Mouse (Mus musculus) c-Kit-positive CD71-positive TER-119-positive erythroid progenitor cells, embryonic 14.5 days (primary cell): Measurements from ENCODE around the gene Slc1a5.
A peak's percentile ranks its signal among the peaks of the same experiment; 100 is the strongest.

ENCODE experiments used
- DNase-seq: peaks from one replicate; pipeline ENCODE4 v3.0.0-alpha.2; 2013; ENCODE audit warnings: low spot score

Gene Slc1a5

GRCm38 (mm10) chr7:16819794-16820193 lies 38.7 kb downstream of the Slc1a5 start:
- peak; percentile 64 for DNase-seq

DNA sequence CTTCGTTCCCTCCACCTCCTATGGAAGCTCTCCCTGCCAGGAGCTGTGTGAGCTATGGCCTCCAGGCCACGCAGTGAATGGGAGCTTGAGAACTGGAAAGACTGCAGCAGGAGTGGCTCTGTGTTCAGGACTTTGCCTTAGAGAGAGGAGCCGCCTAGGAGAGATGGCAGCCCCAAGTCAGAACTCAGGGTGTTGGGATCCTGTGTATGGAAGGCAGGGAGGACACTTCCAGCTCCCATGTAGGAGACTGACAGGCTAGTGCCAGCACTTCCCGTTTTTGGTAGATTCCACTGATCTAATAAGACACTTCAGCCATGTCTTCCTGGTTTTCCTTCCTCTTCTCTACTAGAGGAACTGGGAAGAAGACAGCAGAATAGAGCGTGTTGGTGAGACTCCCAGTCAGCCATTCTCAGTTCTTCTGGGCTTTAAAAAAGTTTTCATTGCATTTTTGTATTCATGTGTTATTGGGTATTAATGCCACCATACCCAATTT lies 39.2 kb downstream of the Slc1a5 start:
- DNase-seq: no peak

GRCm38 (mm10) chr7:16821091-16821490 lies 40.0 kb downstream of the Slc1a5 start:
- no peak for DNase-seq

GRCm38 (mm10) chr7:16821669-16822101 lies 40.5 kb downstream of the Slc1a5 start:
- no peak for DNase-seq

- no peak for DNase-seq
Measured at GRCm38 (mm10) chr7:16823734-16824133, 42.6 kb downstream of the Slc1a5 start.

- no peak for DNase-seq
Measured at GRCm38 (mm10) chr7:16825785-16826184, 44.6 kb downstream of the Slc1a5 start.

- DNase-seq: no peak
Measured at GRCm38 (mm10) chr7:16826571-16826970, 45.4 kb downstream of the Slc1a5 start.

GRCm38 (mm10) chr7:16827274-16827673 lies 46.1 kb downstream of the Slc1a5 start:
- no peak for DNase-seq

DNA sequence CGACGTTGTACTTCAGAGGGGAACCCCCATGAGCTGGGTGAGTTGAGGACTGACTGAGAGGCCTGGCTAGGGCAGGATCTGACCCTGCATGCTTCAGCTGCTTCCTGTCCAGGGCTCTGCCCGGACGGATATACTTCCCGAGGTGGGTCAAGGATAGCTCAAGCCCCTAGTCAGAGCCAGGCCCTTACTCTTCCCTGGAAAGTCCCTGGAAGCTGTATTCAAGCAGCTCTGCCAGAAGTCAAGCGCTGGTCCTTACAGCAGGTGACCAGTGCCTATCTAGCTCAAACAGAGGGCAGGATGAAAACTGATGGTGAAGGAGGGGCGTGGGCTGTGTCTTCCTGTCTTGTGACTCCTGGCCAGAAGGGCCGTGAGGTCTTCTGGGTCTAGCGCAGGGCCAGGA lies 49.3 kb downstream of the Slc1a5 start:
- DNase-seq: no peak

DNA sequence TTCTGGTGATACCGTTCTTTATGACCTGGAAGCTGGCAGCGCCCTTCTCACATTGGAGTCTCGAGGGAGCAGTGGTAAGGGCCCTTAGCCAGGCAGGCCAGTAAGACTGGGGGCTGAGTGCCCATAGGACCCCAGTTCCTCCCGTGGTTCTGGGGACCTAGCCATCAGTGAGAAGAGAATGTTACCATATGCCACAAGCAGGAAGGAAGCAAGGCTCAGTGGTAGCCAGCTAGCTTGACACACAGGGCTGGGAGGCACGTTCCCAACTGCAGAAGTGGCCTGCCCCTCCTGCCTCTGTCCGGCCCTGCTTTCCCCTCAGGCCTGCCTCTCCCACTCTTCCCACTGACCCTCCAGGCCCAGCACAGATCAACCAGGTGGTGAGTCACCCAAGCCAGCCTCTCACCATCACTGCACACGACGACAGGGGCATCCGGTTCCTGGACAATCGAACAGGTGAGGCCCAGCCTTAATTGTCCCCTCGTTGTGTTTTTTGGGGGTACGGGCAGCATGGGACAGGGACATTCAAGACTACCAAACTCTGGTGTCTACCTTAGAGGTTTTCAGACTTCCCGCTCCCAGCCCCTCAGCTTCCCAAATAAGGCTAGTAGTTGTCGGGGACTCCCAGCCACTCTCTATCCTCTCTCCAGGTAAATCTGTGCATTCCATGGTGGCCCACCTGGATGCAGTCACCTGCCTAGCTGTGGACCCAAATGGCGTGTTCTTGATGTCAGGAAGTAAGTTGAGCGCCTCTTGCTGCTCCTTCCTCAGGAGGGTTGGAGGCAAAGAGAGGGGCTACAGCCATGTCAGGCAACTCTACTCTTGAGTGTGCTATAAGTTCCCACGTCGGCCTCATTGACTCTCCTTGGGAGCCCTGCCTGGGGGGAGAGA lies 57.0 kb downstream of the Slc1a5 start:
- no peak for DNase-seq

DNA sequence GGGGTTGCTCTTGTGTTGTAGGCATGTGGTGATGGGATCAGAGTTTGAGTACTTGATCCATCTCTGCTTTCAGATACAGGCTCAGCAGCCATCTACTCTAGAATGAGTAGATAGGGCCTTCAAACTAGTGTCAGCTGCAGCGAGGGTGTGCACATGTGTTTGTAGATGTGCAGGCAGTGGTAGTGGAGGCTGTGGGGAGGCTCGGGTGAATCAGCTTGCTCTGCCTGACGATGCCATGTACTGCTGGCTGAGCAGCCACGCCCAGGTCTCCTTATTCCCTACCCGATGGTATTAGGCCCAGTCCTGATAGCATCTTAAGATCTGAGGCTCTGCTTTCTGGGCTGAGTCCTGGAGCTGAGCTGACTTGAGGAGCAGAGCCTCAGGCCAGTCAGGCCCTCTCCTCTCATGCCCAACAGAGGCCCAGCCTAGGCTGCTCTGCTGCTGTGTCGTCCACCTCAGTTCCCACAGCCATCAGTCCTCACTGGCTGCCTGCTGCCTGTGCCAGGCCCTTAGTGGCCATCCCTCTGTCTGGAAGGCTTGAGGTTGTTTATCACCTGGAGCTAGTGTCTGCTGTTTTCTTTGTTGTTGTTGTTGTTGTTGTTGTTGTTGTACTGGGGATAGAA lies 57.8 kb downstream of the Slc1a5 start:
- no peak for DNase-seq

- DNase-seq: no peak
Measured at GRCm38 (mm10) chr7:16839427-16840108, 58.4 kb downstream of the Slc1a5 start.

DNA sequence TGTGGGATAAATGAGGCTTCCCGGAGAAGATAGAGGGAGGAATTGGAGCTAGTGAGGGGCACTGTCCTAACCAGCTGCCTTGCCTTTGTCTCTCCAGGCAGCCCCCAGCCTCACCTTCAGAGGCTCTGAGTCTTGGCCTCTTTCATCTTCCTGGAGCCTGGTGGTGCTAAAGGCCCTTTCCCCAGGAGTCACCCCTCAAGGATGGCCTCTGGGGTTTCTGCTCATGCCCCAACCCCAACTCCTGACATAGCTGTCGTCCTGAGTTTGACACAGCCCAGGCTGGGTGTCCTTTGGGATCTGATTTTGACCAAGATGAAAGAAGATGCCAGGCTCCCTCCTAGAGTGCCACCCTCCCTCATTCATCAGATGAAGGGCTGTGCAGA lies 59.0 kb downstream of the Slc1a5 start:
- DNase-seq: no peak

GRCm38 (mm10) chr7:16841078-16841477 lies 59.9 kb downstream of the Slc1a5 start:
- no peak for DNase-seq

- no peak for DNase-seq
Measured at GRCm38 (mm10) chr7:16841561-16842560, 60.7 kb downstream of the Slc1a5 start.

GRCm38 (mm10) chr7:16842645-16843063 lies 61.5 kb downstream of the Slc1a5 start, which contains the start of gene Prkd2:
TSS of gene Prkd2 (plus strand) at chr7:16842902.
- peak; percentile 78 for DNase-seq

- DNase-seq: no peak
Measured at GRCm38 (mm10) chr7:16843441-16844171, 62.5 kb downstream of the Slc1a5 start.

DNA sequence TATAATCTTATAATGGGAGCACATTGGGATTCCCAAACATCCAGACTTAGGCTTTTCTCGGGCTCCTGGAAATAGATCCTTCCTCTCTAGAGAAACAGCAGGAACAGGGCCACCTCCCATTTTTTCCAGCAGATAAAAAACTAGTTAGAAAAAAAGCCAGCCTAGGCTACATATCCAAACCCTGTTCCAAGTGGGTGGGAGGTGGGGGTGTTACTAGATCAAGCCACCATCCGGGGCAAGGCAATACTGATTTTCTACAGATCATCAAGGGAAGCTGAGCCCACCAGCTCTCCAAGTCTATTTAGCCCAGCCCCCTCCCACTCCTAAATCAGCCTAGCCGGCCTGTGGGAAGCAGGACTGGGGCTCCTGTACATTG lies 63.5 kb downstream of the Slc1a5 start:
- no peak for DNase-seq

DNA sequence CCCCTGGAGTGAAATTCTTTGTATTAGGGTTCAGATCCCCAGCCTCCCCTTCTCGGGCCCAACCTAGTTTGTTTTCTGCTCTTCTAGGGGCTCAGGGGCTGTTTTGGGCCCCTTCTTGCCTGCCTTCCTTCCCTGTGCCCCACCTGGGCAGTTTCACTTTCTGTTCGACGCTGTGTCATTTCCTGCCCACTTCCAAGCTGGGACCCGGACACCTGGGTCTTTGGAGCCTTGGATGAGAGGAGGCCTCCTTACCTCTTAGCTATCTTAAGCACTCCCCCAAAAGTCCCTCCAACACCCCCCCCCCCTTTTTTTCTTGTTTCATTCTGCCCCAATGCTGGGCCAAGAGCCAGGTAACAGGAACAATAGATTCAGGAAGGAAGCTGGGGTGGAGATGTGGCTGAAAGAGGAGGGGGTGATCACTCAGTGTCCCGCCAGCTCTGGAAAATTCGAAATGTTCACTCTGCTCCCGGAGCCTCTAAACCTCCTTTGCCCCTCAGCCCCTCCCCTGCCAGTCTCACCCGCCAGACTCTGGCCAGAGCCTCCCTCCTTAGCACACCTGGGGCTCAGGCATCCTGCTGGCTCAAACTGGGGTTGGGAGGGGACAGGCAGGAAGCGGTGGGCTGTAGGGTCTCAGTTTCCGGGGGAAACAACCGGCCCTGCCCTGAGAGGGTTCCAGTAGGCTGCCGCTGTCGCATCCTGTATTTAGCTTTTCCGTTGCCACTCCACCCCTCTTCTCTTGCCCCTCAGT lies 64.1 kb downstream of the Slc1a5 start:
- DNase-seq: no peak

GRCm38 (mm10) chr7:16845820-16846167 lies 64.7 kb downstream of the Slc1a5 start:
- DNase-seq: no peak
